Mouse (Mus musculus) embryo, embryonic 9.5 days (tissue): ENCODE data around the gene Rassf3.
A peak's percentile ranks its signal among the peaks of the same experiment; 100 is the strongest.

Source experiments
- DNase-seq: peaks from one replicate; pipeline ENCODE4 v3.0.0-alpha.2; 2017; ENCODE audit errors: extremely low spot score

The Rassf3 gene

DNA sequence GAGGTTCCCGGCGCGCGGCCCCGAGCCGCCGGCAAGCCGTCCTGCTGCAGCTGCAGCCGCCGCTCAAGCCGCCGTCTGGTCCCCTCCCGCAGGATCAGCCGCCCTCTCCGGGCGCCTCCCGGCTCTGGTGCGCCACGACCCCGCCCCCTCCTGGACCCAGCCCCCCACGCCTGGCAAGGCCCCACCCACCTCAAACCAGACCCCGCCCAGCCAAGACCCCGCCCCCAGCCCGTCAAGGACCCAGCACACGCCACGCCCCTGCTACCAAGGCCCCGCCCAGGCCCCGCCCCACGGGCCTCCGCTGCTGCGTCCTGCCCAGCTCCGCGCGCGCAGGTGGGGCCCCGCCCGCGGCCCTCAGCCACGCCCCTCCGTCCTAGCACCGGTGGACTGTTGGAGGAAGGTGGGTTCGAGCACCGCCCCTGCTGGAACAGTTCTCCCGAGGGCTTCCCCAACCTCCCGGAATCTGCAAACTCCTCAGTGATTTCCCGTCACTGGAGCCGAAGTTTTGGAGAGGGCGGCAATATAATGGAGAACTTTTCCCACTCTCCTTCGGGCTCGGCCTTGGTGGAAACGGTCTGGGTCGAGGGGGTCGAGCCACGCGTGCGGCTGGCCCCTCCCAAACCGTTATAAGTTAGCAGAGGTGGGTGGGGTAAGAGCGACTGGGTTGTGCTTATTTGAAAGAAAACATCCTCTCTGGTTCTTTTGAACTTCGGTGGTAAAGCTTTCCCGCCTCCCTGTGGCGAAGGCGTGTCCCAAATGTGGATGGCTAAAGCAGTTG lies at the start of gene Rassf3:
Gene Rassf3, minus strand, starts transcription at position 158 of the 778 bp plus-strand sequence.
- DNase-seq = peak; percentile 99

GRCm38 (mm10) chr10:121520923-121521585 lies 44.9 kb upstream of the Rassf3 start:
- no peak for DNase-seq

- DNase-seq = no peak
These were observed 43.6 kb upstream of the Rassf3 start for GRCm38 (mm10) chr10:121519710-121520109.

GRCm38 (mm10) chr10:121516008-121516600 lies 40.0 kb upstream of the Rassf3 start:
- DNase-seq = peak; percentile 81

DNA sequence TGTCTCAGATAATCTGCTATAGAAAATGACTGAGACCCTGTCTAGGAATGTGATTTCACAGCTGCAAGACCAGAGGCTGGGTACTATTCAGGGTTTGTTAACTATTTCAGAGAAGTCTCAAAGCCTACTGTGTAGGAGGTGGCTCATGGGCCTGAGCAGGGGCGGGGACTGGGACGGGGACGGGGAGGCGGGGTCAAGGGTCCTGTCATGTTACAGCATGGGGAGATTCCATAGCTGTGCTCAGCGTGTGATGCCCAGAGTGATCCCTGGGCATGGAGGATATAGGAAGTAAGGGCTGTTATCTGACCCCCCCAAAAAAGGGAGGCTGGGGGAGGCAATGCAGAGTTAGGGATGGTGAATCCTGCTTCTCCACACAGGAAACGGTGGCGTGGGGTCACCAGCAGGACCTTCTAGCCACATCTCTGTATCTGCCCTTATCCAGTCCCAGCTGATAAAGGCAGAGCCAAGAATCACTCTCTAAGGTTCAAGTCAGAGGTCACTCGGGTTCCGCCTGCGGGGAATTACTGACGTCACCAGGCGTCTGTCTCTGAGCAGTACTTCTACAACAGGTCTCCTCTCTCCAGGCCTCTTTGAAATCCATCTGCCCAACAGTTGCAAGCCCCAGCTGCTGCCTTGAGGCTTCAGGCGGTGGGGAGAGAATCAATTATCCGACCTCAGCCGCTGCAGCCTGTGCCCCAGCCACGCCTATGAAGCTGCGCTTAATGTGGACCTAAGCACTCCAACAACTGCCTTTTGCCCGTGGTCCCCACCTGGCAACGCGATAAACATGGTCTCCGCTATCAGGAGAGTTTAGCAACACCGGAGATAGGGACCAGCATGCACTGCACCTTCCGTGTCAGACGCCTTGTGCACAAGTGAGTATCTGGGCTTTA lies 33.9 kb upstream of the Rassf3 start:
- peak; percentile 81 for DNase-seq

- no peak for DNase-seq
These were observed 31.8 kb upstream of the Rassf3 start for GRCm38 (mm10) chr10:121507755-121508544.

- peak; percentile 57 for DNase-seq
These were observed 30.8 kb upstream of the Rassf3 start for GRCm38 (mm10) chr10:121506731-121507583.

GRCm38 (mm10) chr10:121505929-121506328 lies 29.8 kb upstream of the Rassf3 start:
- no peak for DNase-seq

GRCm38 (mm10) chr10:121504973-121505911 lies 29.1 kb upstream of the Rassf3 start:
- peak; percentile 74 for DNase-seq

DNA sequence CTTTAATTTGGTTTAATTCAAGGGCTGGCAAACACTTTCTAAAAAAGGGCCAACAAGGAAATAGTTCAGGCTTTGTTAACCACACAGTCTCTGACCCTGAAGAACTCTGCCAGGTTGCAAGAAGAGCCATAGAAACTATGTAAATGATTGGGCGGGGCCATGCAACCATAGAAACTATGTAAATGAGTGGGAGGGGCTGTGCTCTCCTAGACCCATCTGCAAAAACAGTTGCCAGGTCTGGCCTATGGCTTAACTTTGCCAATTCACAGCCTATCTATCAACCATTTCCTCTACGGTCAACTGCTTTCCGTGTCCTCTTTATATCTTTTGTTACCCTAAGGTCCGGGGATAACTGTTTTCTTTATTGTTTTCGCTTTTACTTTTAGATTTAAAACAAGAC lies 25.0 kb upstream of the Rassf3 start:
- no peak for DNase-seq

DNA sequence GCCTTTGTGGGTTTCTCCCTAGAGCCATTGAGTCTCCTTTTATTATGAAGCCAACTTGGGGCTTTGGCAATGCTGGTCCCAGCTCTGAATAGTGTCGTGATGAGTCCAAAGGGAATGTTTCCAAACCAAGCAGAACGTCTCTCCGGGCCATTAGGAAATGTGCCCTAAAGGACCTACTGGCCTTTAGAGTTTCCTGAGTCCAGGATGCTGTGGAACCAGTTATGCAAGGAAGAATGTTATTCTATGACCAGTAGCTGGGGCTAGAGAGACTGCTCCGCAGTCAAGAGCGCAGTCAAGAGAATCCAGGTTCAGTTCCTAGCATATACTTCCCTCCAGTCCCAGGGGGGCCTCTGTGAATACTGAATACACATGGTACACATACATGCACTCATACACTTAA lies 23.9 kb upstream of the Rassf3 start:
- no peak for DNase-seq

GRCm38 (mm10) chr10:121499063-121499462 lies 22.9 kb upstream of the Rassf3 start:
- DNase-seq = no peak

DNA sequence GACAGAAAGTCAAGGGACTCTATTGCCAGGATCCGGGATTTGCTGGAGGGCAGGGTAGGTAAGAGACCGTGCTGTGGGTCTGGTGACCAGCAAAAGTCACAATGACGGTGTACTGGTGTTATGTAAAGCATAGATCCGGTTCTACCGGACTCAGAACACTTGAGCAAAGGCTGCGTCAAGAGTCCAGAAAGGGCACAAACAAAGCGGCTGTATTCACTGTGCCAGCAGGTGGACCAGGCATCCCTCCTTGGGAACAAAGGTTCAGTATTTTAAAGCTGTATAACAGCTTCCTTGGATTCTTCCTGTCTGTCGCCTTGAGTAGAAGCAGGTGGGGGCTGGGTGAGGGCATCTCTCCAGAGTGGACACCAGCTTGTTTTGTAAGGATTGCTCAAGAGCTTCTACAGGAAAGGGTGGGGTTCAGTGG lies 22.3 kb upstream of the Rassf3 start:
- DNase-seq = no peak

DNA sequence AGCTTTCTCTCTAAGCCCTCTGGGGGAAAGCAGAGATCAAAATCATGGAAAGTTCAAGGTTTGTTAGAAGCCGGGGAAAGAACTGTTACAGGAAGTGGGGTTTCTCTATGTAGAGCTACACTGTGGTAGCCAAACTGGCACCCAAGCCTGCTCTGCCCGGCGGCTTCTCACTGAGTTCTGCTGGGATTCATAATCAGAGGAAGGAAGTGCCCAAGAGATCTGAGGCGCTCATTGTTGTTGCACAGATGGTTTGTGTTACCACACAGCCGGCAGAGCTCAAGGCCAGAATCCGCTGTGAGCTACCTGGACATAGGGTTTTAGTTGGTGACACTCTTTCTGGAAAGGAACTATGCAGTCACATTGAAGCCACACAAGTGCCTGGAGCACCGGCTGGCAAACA lies 21.8 kb upstream of the Rassf3 start:
- no peak for DNase-seq

DNA sequence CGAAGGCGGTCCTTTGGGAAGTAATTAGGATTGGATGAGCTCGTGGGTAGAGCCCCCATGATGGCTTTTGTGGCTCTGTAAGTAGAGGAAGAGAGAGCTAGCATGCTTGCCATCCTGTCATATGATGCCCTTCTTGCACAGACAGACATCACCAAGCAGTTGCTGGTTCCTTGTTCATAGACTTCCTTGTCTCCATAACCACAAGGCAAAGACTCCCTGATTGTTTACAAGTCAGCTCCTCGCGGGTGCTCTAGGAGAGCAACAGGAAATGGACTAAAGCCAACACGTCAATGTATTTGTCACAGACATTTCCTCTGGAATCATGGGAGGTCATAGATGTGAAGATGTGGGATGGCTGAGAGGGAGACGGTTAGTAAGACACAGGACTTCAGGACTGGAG lies 20.5 kb upstream of the Rassf3 start:
- no peak for DNase-seq

DNA sequence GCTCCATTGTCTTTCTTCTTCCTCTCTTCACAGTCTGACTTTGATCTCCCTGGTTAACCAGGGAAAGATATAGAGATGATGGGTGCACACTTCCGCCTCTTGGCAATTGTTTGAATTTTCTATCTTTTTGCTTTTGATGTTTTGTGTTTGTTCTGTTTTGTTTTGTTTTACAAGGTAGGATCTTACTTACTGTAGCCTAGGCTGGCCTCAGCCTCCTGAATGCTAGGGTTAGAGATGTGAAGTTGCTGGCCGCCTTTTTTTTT lies 17.9 kb upstream of the Rassf3 start:
- no peak for DNase-seq

GRCm38 (mm10) chr10:121493374-121494162 lies 17.4 kb upstream of the Rassf3 start:
- no peak for DNase-seq

DNA sequence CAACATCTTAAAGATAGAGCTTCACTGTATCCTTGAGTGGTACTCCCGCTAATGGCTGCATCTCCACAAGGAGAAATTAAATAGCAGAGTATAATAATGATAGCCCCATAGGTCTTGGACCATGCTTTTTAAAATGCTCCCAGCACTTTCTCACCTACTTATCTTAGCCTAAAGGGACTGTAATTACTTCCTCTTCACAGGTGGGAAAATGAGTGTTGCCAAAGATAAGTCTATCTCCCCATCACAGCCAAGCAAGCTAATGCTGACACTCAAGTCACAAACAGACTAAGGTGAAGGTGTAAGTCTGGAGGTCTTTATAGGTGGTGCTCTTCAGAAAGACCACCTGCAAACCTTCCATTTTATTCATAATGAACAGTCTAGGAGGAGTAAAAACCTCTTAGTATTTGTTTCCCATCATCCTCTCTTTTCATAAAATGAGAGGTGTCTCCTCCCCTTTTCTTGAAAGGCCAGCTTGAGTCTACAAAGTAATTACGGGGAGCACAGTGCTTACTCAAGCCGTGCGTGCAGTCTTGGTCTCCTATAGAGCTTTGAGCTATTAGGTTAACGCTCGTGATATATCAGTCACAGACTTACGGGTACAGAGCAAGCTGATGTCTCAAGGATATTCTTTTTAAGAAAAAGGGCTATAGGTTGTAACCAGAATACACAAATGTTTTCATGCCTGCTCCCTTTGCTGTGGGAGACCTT lies 16.6 kb upstream of the Rassf3 start:
- no peak for DNase-seq
